Mouse (Mus musculus): ENCODE data around the gene Gm7361.

DNA sequence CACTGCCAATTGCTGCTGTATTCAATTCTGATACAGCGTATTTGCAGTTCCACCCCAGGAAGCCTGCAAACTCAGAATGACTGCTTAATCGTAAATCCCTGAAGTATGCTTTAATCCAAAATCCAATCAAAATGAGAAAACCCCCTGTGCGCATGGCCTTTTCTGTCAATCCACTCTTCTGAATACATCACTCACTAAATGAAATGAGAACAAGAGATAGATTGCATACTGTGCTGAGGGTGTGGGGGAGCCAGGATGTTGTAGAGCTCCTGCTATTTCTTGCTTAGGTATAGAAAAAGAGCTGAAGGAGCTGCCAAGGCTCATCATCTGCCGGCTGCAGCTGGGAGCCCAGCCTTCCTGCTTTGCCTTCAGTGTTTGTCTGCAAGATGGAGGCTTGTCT is 46.5 kb upstream of the Gm7361 start:
- TF ChIP-seq CTCF (IDR thresholded peaks at IDR 0.05; ENCODE audit: borderline replicate concordance, insufficient read depth, low read length): no peak
- no peak for TF ChIP-seq POLR2A (IDR thresholded peaks at IDR 0.05; ENCODE audit: low read depth, low read length)

Data from embryonic fibroblast, embryonic 13.5 days (primary cell).